Comparison of ENCODE assay signal across 15 mouse cellular contexts in genomic region chr1:45866288-45867018, GRCm38 (mm10). TPM values are rescaled to one million over a fixed set of nuclear protein-coding genes. Genes with fewer than 3 reads are reported as not detected.
DNase-seq lines count a peak whose midpoint lies in the region; ATAC-seq and TF ChIP-seq lines count a peak whose summit lies in the region.
"Had no signal": no experiment of that assay in that cellular context is flagged by ENCODE, and none has a peak within 500 bp of the region (broad histone marks: within the 10 kb centered on the region; RNA-seq: fewer than 3 reads in every experiment).

No protein-coding gene starts in this region.

- H3K9ac ChIP-seq in embryonic facial prominence, embryonic 11.5 days (replicated peaks; ENCODE audit: low read length), result no peak overlapping the region
- H3K9ac ChIP-seq in kidney, embryonic 14.5 days (ENCODE audit: low read depth, low read length), result no peak overlapping the region
- no peak overlapping the region for H3K9ac ChIP-seq in limb, embryonic 14.5 days (ENCODE audit: low read depth, low read length, severe bottlenecking)
- H3K9ac ChIP-seq: hindbrain, embryonic 13.5 days had no signal

- H3K36me3 ChIP-seq in embryonic facial prominence, embryonic 11.5 days (replicated peaks; ENCODE audit: control insufficient read depth, insufficient read depth, low read depth, low read length), result no peaks in the 10 kb centered on the region
- H3K36me3 ChIP-seq in embryonic facial prominence, embryonic 10.5 days (replicated peaks), result no peaks in the 10 kb centered on the region
- no peaks in the 10 kb centered on the region for H3K36me3 ChIP-seq in kidney, embryonic 14.5 days (ENCODE audit: control insufficient read depth, insufficient read depth, low read length)
- H3K36me3 ChIP-seq in limb, embryonic 14.5 days (ENCODE audit: control insufficient read depth, insufficient read depth, low read length), result no peaks in the 10 kb centered on the region
- H3K36me3 ChIP-seq: hindbrain, embryonic 13.5 days had no signal

- no peak overlapping the region for H3K4me3 ChIP-seq in embryonic facial prominence, embryonic 11.5 days (ENCODE audit: low read depth, low read length)
- no peak overlapping the region for H3K4me3 ChIP-seq in embryonic facial prominence, embryonic 10.5 days
- H3K4me3 ChIP-seq in kidney, embryonic 14.5 days (ENCODE audit: low read length), result no peak overlapping the region
- H3K4me3 ChIP-seq in limb, embryonic 14.5 days (replicated peaks; ENCODE audit: low read length), result no peak overlapping the region
- H3K4me3 ChIP-seq: hindbrain, embryonic 13.5 days had no signal

- H3K4me2 ChIP-seq in embryonic facial prominence, embryonic 11.5 days (ENCODE audit: low read depth, low read length), result no peak overlapping the region
- H3K4me2 ChIP-seq in kidney, embryonic 14.5 days (replicated peaks; ENCODE audit: low read depth, low read length), result no peak overlapping the region
- H3K4me2 ChIP-seq in limb, embryonic 14.5 days (replicated peaks; ENCODE audit: low read depth, low read length, severe bottlenecking), result no peak overlapping the region
- H3K4me2 ChIP-seq: hindbrain, embryonic 13.5 days had no signal

- peak; percentile 12 for DNase-seq in embryonic facial prominence, embryonic 11.5 days (ENCODE audit: low spot score)
- no peak for DNase-seq in embryonic facial prominence, embryonic 10.5 days (ENCODE audit: low spot score)
- DNase-seq in kidney, adult 8-10 months, result no peak
- peak; percentile 42 for DNase-seq in lung, postnatal 25 days (ENCODE audit: low spot score)
- DNase-seq in lung, adult 18-20 months, result no peak
- peak; percentile 47 for DNase-seq in limb, embryonic 14.5 days (ENCODE audit: low spot score)
- no peak for DNase-seq in cerebellum, postnatal 36 days
- DNase-seq: adrenal gland, postnatal 10 days; cerebellum, postnatal 25 days; gastrocnemius, postnatal 10 days; retina, postnatal 1 day had no signal

- H3K9me3 ChIP-seq in embryonic facial prominence, embryonic 11.5 days (replicated peaks; ENCODE audit: control insufficient read depth, low read length), result no peaks in the 10 kb centered on the region
- H3K9me3 ChIP-seq in embryonic facial prominence, embryonic 10.5 days, result no peaks in the 10 kb centered on the region
- no peaks in the 10 kb centered on the region for H3K9me3 ChIP-seq in kidney, embryonic 14.5 days (ENCODE audit: control insufficient read depth, low read length)
- H3K9me3 ChIP-seq in limb, embryonic 14.5 days (ENCODE audit: control insufficient read depth, low read length), result no peaks in the 10 kb centered on the region
- H3K9me3 ChIP-seq: hindbrain, embryonic 13.5 days had no signal

- 34% methylated on average over 3 of the region's 3 CpGs for WGBS in embryonic facial prominence, embryonic 11.5 days
- WGBS in embryonic facial prominence, embryonic 10.5 days, result 49% methylated on average over 3 of the region's 3 CpGs
- WGBS in kidney, embryonic 14.5 days, result 38% methylated on average over 3 of the region's 3 CpGs
- 14% methylated on average over 3 of the region's 3 CpGs for WGBS in limb, embryonic 14.5 days

- H3K4me1 ChIP-seq in embryonic facial prominence, embryonic 11.5 days (ENCODE audit: control insufficient read depth, insufficient read depth, low read length), result no peaks in the 10 kb centered on the region
- H3K4me1 ChIP-seq in embryonic facial prominence, embryonic 10.5 days, result peaks cover 25% of the 10 kb centered on the region
- H3K4me1 ChIP-seq in kidney, embryonic 14.5 days (ENCODE audit: control insufficient read depth, insufficient read depth, low read length), result peaks cover 27% of the 10 kb centered on the region; the same call in 1 of the 2 replicates
- peaks cover 15% of the 10 kb centered on the region; the same call in 1 of the 2 replicates for H3K4me1 ChIP-seq in limb, embryonic 14.5 days (ENCODE audit: control insufficient read depth, insufficient read depth, low read length)
- H3K4me1 ChIP-seq: hindbrain, embryonic 13.5 days had no signal

- no peak for ATAC-seq in embryonic facial prominence, embryonic 11.5 days (replicated peaks; ENCODE audit: insufficient number of reproducible peaks, low FRiP score, low TSS enrichment, low read depth)
- ATAC-seq in kidney, embryonic 14.5 days (ENCODE audit: low FRiP score, low TSS enrichment), result peak; percentile 37
- ATAC-seq in limb, embryonic 14.5 days (ENCODE audit: low FRiP score, low read depth), result peak; percentile 21; the same call in 1 of the 2 replicates
- ATAC-seq: forebrain, embryonic 16.5 days had no signal

- H3K27me3 ChIP-seq in embryonic facial prominence, embryonic 11.5 days (ENCODE audit: control insufficient read depth, insufficient read depth, low read length), result no peaks in the 10 kb centered on the region
- H3K27me3 ChIP-seq in embryonic facial prominence, embryonic 10.5 days (replicated peaks; ENCODE audit: low read depth, poor library complexity, severe bottlenecking), result no peaks in the 10 kb centered on the region
- H3K27me3 ChIP-seq in kidney, embryonic 14.5 days (ENCODE audit: control insufficient read depth, insufficient read depth, low read length), result no peaks in the 10 kb centered on the region
- H3K27me3 ChIP-seq in limb, embryonic 14.5 days (ENCODE audit: control insufficient read depth, insufficient read depth, low read length), result no peaks in the 10 kb centered on the region
- H3K27me3 ChIP-seq: hindbrain, embryonic 13.5 days had no signal

- no peak for TF ChIP-seq POLR2A in limb, embryonic 14.5 days (IDR thresholded peaks at IDR 0.05; ENCODE audit: borderline replicate concordance, extremely low read depth, insufficient read depth, insufficient read length)

- no peak overlapping the region for H3K27ac ChIP-seq in embryonic facial prominence, embryonic 11.5 days (replicated peaks; ENCODE audit: low read depth, low read length)
- H3K27ac ChIP-seq in embryonic facial prominence, embryonic 10.5 days (replicated peaks), result no peak overlapping the region
- peak overlapping the region; percentile 42 for H3K27ac ChIP-seq in kidney, embryonic 14.5 days (ENCODE audit: low read depth, low read length)
- H3K27ac ChIP-seq in limb, embryonic 14.5 days (replicated peaks; ENCODE audit: low read depth, low read length), result no peak overlapping the region
- H3K27ac ChIP-seq: hindbrain, embryonic 13.5 days had no signal

RNA-seq across cellular contexts. Expression of gene Gm5269, which starts 23.6 kb away (rescaled TPM):
- polyA plus RNA-seq in embryonic facial prominence, embryonic 11.5 days (2014; fragmentation: Nextera tagmentation; extraction: Ambion mirVana), result not detected in 2 replicates
- not detected in 2 replicates for polyA plus RNA-seq in embryonic facial prominence, embryonic 10.5 days (2016; fragmentation: Nextera tagmentation; extraction: Ambion mirVana)
- not detected in 2 replicates for polyA plus RNA-seq in kidney, embryonic 14.5 days (2014; fragmentation: Nextera tagmentation; extraction: Ambion mirVana)
- not detected in 2 replicates for polyA plus RNA-seq in limb, embryonic 14.5 days (2012; rRNA removed)
- polyA plus RNA-seq in limb, embryonic 14.5 days (2014; fragmentation: Nextera tagmentation; extraction: Ambion mirVana), result not detected in 2 replicates
- polyA plus RNA-seq: forebrain, embryonic 16.5 days; hindbrain, embryonic 13.5 days; neural tube, embryonic 14.5 days had no signal

RNA-seq across cellular contexts. Expression of gene Slc40a1, which starts 59.9 kb away (rescaled TPM):
- 11.7 and 14.0 TPM in 2 replicates for polyA plus RNA-seq in embryonic facial prominence, embryonic 11.5 days (2014; fragmentation: Nextera tagmentation; extraction: Ambion mirVana)
- polyA plus RNA-seq in embryonic facial prominence, embryonic 10.5 days (2016; fragmentation: Nextera tagmentation; extraction: Ambion mirVana), result 8.2 and 8.7 TPM in 2 replicates
- polyA plus RNA-seq in kidney, embryonic 14.5 days (2014; fragmentation: Nextera tagmentation; extraction: Ambion mirVana), result 64.6 and 101 TPM in 2 replicates
- polyA plus RNA-seq in limb, embryonic 14.5 days (2012; rRNA removed), result 15.9 and 16.0 TPM in 2 replicates
- polyA plus RNA-seq in limb, embryonic 14.5 days (2014; fragmentation: Nextera tagmentation; extraction: Ambion mirVana), result 46.1 and 50.7 TPM in 2 replicates

Comparison
In these comparisons a context has a peak if more than half of its experiments do, and no peak if none do; other contexts are left out.
1. DNase-seq: peak in embryonic facial prominence, embryonic 11.5 days (single experiment), lung, postnatal 25 days (single experiment) and limb, embryonic 14.5 days (single experiment); none in embryonic facial prominence, embryonic 10.5 days (single experiment), kidney, adult 8-10 months (0 of 2), lung, adult 18-20 months (0 of 2) and cerebellum, postnatal 36 days (0 of 2).